Mouse (Mus musculus): ENCODE results near the gene Cacfd1. TPM values are rescaled to one million over a fixed set of nuclear protein-coding genes. Genes with fewer than 3 reads are reported as not detected.

The Cacfd1 gene
- polyA plus RNA-seq, 1 experiment from 2014 or later: 56.5 TPM

- H3K4me3 ChIP-seq (ENCODE audit: low read length): no peak overlapping the region
- H3K27me3 ChIP-seq (ENCODE audit: control insufficient read depth, insufficient read depth, low read length): no peaks in the 10 kb centered on the region
- H3K36me3 ChIP-seq (ENCODE audit: control insufficient read depth, insufficient read depth, low read length): no peaks in the 10 kb centered on the region
- no peaks in the 10 kb centered on the region for H3K4me1 ChIP-seq (ENCODE audit: control insufficient read depth, insufficient read depth, low read length)
- H3K9me3 ChIP-seq (ENCODE audit: control insufficient read depth, low read length): no peaks in the 10 kb centered on the region
- H3K27ac ChIP-seq (ENCODE audit: low read depth, low read length): no peak overlapping the region
- H3K9ac ChIP-seq (ENCODE audit: low read depth, low read length): no peak overlapping the region
- H3K4me2 ChIP-seq (replicated peaks; ENCODE audit: low read depth, low read length): no peak overlapping the region
- ATAC-seq (ENCODE audit: low FRiP score, low TSS enrichment): no peak
- WGBS: 67% methylated on average over 6 of the region's 6 CpGs
Observed at GRCm38 (mm10) chr2:27049408-27049807, 39.7 kb downstream of the Cacfd1 start.

GRCm38 (mm10) chr2:27058251-27058650 lies 48.5 kb downstream of the Cacfd1 start:
- 33% methylated on average over 4 of the region's 4 CpGs for WGBS
- no peaks in the 10 kb centered on the region for H3K36me3 ChIP-seq (ENCODE audit: control insufficient read depth, insufficient read depth, low read length)
- ATAC-seq (ENCODE audit: low FRiP score, low TSS enrichment): no peak
- no peaks in the 10 kb centered on the region for H3K27me3 ChIP-seq (ENCODE audit: control insufficient read depth, insufficient read depth, low read length)
- H3K4me3 ChIP-seq (ENCODE audit: low read length): no peak overlapping the region
- peaks cover 8% of the 10 kb centered on the region for H3K4me1 ChIP-seq (ENCODE audit: control insufficient read depth, insufficient read depth, low read length)
- H3K9me3 ChIP-seq (ENCODE audit: control insufficient read depth, low read length): no peaks in the 10 kb centered on the region
- no peak overlapping the region for H3K27ac ChIP-seq (ENCODE audit: low read depth, low read length)
- no peak overlapping the region for H3K9ac ChIP-seq (ENCODE audit: low read depth, low read length)
- H3K4me2 ChIP-seq (replicated peaks; ENCODE audit: low read depth, low read length): no peak overlapping the region

- Histone ChIP-seq H3K4me2 (replicated peaks; ENCODE audit: low read depth, low read length) (no peak overlapping the region; the same call in 1 of the 2 replicates), H3K9me3 (ENCODE audit: control insufficient read depth, low read length) (no peaks in the 10 kb centered on the region), H3K4me1 (ENCODE audit: control insufficient read depth, insufficient read depth, low read length) (peaks cover 8% of the 10 kb centered on the region), H3K27me3 (ENCODE audit: control insufficient read depth, insufficient read depth, low read length) (no peaks in the 10 kb centered on the region), H3K4me3 (ENCODE audit: low read length) (no peak overlapping the region), H3K36me3 (ENCODE audit: control insufficient read depth, insufficient read depth, low read length) (no peaks in the 10 kb centered on the region), H3K27ac (ENCODE audit: low read depth, low read length) (no peak overlapping the region), H3K9ac (ENCODE audit: low read depth, low read length) (no peak overlapping the region)
- 12% methylated on average over 12 of the region's 12 CpGs for WGBS
- no peak for ATAC-seq (ENCODE audit: low FRiP score, low TSS enrichment)
Observed at GRCm38 (mm10) chr2:27058751-27059150, 49.0 kb downstream of the Cacfd1 start.

GRCm38 (mm10) chr2:27059187-27059586 lies 49.5 kb downstream of the Cacfd1 start:
- Histone ChIP-seq H3K27me3 (ENCODE audit: control insufficient read depth, insufficient read depth, low read length) (no peaks in the 10 kb centered on the region), H3K9ac (ENCODE audit: low read depth, low read length) (no peak overlapping the region), H3K9me3 (ENCODE audit: control insufficient read depth, low read length) (no peaks in the 10 kb centered on the region), H3K27ac (ENCODE audit: low read depth, low read length) (no peak overlapping the region), H3K4me1 (ENCODE audit: control insufficient read depth, insufficient read depth, low read length) (peaks cover 8% of the 10 kb centered on the region), H3K36me3 (ENCODE audit: control insufficient read depth, insufficient read depth, low read length) (no peaks in the 10 kb centered on the region), H3K4me2 (replicated peaks; ENCODE audit: low read depth, low read length) (no peak overlapping the region), H3K4me3 (ENCODE audit: low read length) (no peak overlapping the region)
- WGBS: 71% methylated on average over 9 of the region's 9 CpGs
- no peak for ATAC-seq (ENCODE audit: low FRiP score, low TSS enrichment)

- Histone ChIP-seq H3K36me3 (ENCODE audit: control insufficient read depth, insufficient read depth, low read length) (no peaks in the 10 kb centered on the region), H3K9me3 (ENCODE audit: control insufficient read depth, low read length) (no peaks in the 10 kb centered on the region), H3K9ac (ENCODE audit: low read depth, low read length) (no peak overlapping the region), H3K4me2 (replicated peaks; ENCODE audit: low read depth, low read length) (no peak overlapping the region), H3K27ac (ENCODE audit: low read depth, low read length) (no peak overlapping the region), H3K4me1 (ENCODE audit: control insufficient read depth, insufficient read depth, low read length) (no peaks in the 10 kb centered on the region), H3K27me3 (ENCODE audit: control insufficient read depth, insufficient read depth, low read length) (no peaks in the 10 kb centered on the region), H3K4me3 (ENCODE audit: low read length) (no peak overlapping the region)
- WGBS: 90% methylated on average over 2 of the region's 2 CpGs
- ATAC-seq (ENCODE audit: low FRiP score, low TSS enrichment): no peak
Observed at GRCm38 (mm10) chr2:27067124-27067523, 57.4 kb downstream of the Cacfd1 start.

- no peaks in the 10 kb centered on the region for H3K36me3 ChIP-seq (ENCODE audit: control insufficient read depth, insufficient read depth, low read length)
- H3K9me3 ChIP-seq (ENCODE audit: control insufficient read depth, low read length): no peaks in the 10 kb centered on the region
- no peak for ATAC-seq (ENCODE audit: low FRiP score, low TSS enrichment)
- H3K4me2 ChIP-seq (replicated peaks; ENCODE audit: low read depth, low read length): no peak overlapping the region
- H3K4me3 ChIP-seq (ENCODE audit: low read length): no peak overlapping the region
- WGBS: 41% methylated on average over 2 of the region's 2 CpGs
- H3K4me1 ChIP-seq (ENCODE audit: control insufficient read depth, insufficient read depth, low read length): no peaks in the 10 kb centered on the region
- no peaks in the 10 kb centered on the region for H3K27me3 ChIP-seq (ENCODE audit: control insufficient read depth, insufficient read depth, low read length)
- no peak overlapping the region for H3K9ac ChIP-seq (ENCODE audit: low read depth, low read length)
- no peak overlapping the region for H3K27ac ChIP-seq (ENCODE audit: low read depth, low read length)
Observed at GRCm38 (mm10) chr2:27067996-27068395, 58.3 kb downstream of the Cacfd1 start.

GRCm38 (mm10) chr2:27069646-27070045 lies 59.9 kb downstream of the Cacfd1 start:
- no peak overlapping the region for H3K9ac ChIP-seq (ENCODE audit: low read depth, low read length)
- 54% methylated on average over 3 of the region's 3 CpGs for WGBS
- H3K27ac ChIP-seq (ENCODE audit: low read depth, low read length): no peak overlapping the region
- H3K4me1 ChIP-seq (ENCODE audit: control insufficient read depth, insufficient read depth, low read length): no peaks in the 10 kb centered on the region
- no peaks in the 10 kb centered on the region for H3K9me3 ChIP-seq (ENCODE audit: control insufficient read depth, low read length)
- no peaks in the 10 kb centered on the region for H3K27me3 ChIP-seq (ENCODE audit: control insufficient read depth, insufficient read depth, low read length)
- H3K4me2 ChIP-seq (replicated peaks; ENCODE audit: low read depth, low read length): no peak overlapping the region
- ATAC-seq (ENCODE audit: low FRiP score, low TSS enrichment): no peak
- no peak overlapping the region for H3K4me3 ChIP-seq (ENCODE audit: low read length)
- H3K36me3 ChIP-seq (ENCODE audit: control insufficient read depth, insufficient read depth, low read length): no peaks in the 10 kb centered on the region

- no peaks in the 10 kb centered on the region for H3K27me3 ChIP-seq (ENCODE audit: control insufficient read depth, insufficient read depth, low read length)
- no peak overlapping the region for H3K9ac ChIP-seq (ENCODE audit: low read depth, low read length)
- ATAC-seq (ENCODE audit: low FRiP score, low TSS enrichment): no peak
- H3K36me3 ChIP-seq (ENCODE audit: control insufficient read depth, insufficient read depth, low read length): no peaks in the 10 kb centered on the region
- no peaks in the 10 kb centered on the region for H3K9me3 ChIP-seq (ENCODE audit: control insufficient read depth, low read length)
- no peaks in the 10 kb centered on the region for H3K4me1 ChIP-seq (ENCODE audit: control insufficient read depth, insufficient read depth, low read length)
- 78% methylated on average over 2 of the region's 2 CpGs for WGBS
- H3K27ac ChIP-seq (ENCODE audit: low read depth, low read length): no peak overlapping the region
- H3K4me2 ChIP-seq (replicated peaks; ENCODE audit: low read depth, low read length): no peak overlapping the region
- no peak overlapping the region for H3K4me3 ChIP-seq (ENCODE audit: low read length)
Observed at GRCm38 (mm10) chr2:27070247-27070813, 60.6 kb downstream of the Cacfd1 start.

Data from kidney, embryonic 14.5 days (tissue).